In genomic region chr15:98987077-98987630, GRCm38 (mm10) we compare ENCODE assay signal across 8 mouse cellular contexts. TPM values are rescaled to one million over a fixed set of nuclear protein-coding genes. Genes with fewer than 3 reads are reported as not detected.
DNase-seq lines count a peak whose midpoint lies in the region; ATAC-seq and TF ChIP-seq lines count a peak whose summit lies in the region.

No protein-coding gene starts in this region.

- H3K4me3 ChIP-seq in cerebellum, adult 2 months (replicated peaks; ENCODE audit: insufficient read depth, low read depth, low read length), result no peak overlapping the region
- no peak overlapping the region for H3K4me3 ChIP-seq in heart, embryonic 14.5 days (ENCODE audit: control insufficient read depth in 1 of 2, insufficient read depth in 1 of 2, low read depth in 1 of 2, low read length in 2 of 2)

- WGBS in cerebellum, adult 2 months, result 39% methylated on average over 7 of the region's 7 CpGs
- 22% methylated on average over 7 of the region's 7 CpGs for WGBS in heart, embryonic 14.5 days

- no peaks in the 10 kb centered on the region for H3K36me3 ChIP-seq in heart, embryonic 14.5 days (ENCODE audit: control insufficient read depth, insufficient read depth, low read length)

- ATAC-seq in heart, embryonic 14.5 days (ENCODE audit: insufficient number of reproducible peaks, insufficient read depth, low FRiP score, low read depth), result no peak
- no peak for ATAC-seq in activated CD4-positive, CD25-positive, alpha-beta regulatory T cell, adult 4 months

- no peak for TF ChIP-seq CTCF in cerebellum, adult 2 months (IDR thresholded peaks at IDR 0.05; ENCODE audit: borderline replicate concordance, insufficient read depth, low read depth, low read length)

- H3K4me1 ChIP-seq in cerebellum, adult 2 months (ENCODE audit: control insufficient read depth, insufficient read depth, low read length), result peaks cover 14% of the 10 kb centered on the region
- H3K4me1 ChIP-seq in heart, embryonic 14.5 days (ENCODE audit: control insufficient read depth in 2 of 2, insufficient read depth in 2 of 2, low read length in 2 of 2), result peaks cover 26 to 58% of the 10 kb centered on the region in 2 experiments

- H3K9ac ChIP-seq in heart, embryonic 14.5 days (ENCODE audit: low read length), result peak overlapping the region; percentile 42

- H3K9me3 ChIP-seq in heart, embryonic 14.5 days (ENCODE audit: control insufficient read depth, low read length), result no peaks in the 10 kb centered on the region

- TF ChIP-seq POLR2A in cerebellum, adult 2 months (IDR thresholded peaks at IDR 0.05; ENCODE audit: borderline replicate concordance, insufficient read depth, low read length), result no peak

- no peak for DNase-seq in cerebellum, adult 2 months
- no peak for DNase-seq in cerebellum, adult 18-20 months
- peak; percentile 67 for DNase-seq in brain, adult 2 months (ENCODE audit: low read depth, low spot score)
- peak; percentile 60 for DNase-seq in lung, postnatal 36 days
- no peak for DNase-seq in urinary bladder, postnatal 36 days (ENCODE audit: low spot score in 2 of 2)
- DNase-seq in ovary, postnatal 36 days (ENCODE audit: low spot score), result no peak

- peak overlapping the region; percentile 43; the same call in 1 of the 2 replicates for H3K27ac ChIP-seq in cerebellum, adult 2 months (ENCODE audit: insufficient read depth, low read length)
- peak overlapping the region; percentile 95 to 96 for H3K27ac ChIP-seq in heart, embryonic 14.5 days (replicated peaks in 1 of 2; ENCODE audit: control insufficient read depth in 1 of 2, insufficient read depth in 1 of 2, low read depth in 2 of 2, low read length in 2 of 2)

- H3K27me3 ChIP-seq in cerebellum, adult 2 months (ENCODE audit: control insufficient read depth, insufficient read depth, low read length), result no peaks in the 10 kb centered on the region
- H3K27me3 ChIP-seq in heart, embryonic 14.5 days (ENCODE audit: control insufficient read depth, insufficient read depth, low read length), result no peaks in the 10 kb centered on the region

- H3K4me2 ChIP-seq in heart, embryonic 14.5 days (ENCODE audit: low read length), result 0 out of 2 replicates have a peak overlapping the region, but pooled peaks have one; percentile 6

RNA-seq across cellular contexts. Expression of gene Tuba1a, which starts 33.7 kb away (rescaled TPM):
- 1,294 and 1,344 TPM in 2 replicates for polyA plus RNA-seq in cerebellum, adult 2 months (2012; rRNA removed)
- 790 and 917 TPM in 2 replicates for polyA plus RNA-seq in heart, embryonic 14.5 days (2014; fragmentation: Nextera tagmentation; extraction: Ambion mirVana)
- polyA plus RNA-seq in activated CD4-positive, CD25-positive, alpha-beta regulatory T cell, adult 4 months (2017; shearing (Covaris generic)), result 100 to 1,000 TPM; 243 to 273 TPM

RNA-seq across cellular contexts. Expression of gene Gm49450, which starts 33.8 kb away (rescaled TPM):
- 0.75 and 2.6 TPM in 2 replicates for polyA plus RNA-seq in cerebellum, adult 2 months (2012; rRNA removed)
- not detected in 2 replicates for polyA plus RNA-seq in heart, embryonic 14.5 days (2014; fragmentation: Nextera tagmentation; extraction: Ambion mirVana)
- not detected for polyA plus RNA-seq in activated CD4-positive, CD25-positive, alpha-beta regulatory T cell, adult 4 months (2017; shearing (Covaris generic))

RNA-seq across cellular contexts. Expression of gene Tuba1c, which starts 42.5 kb away (rescaled TPM):
- 6.4 and 9.0 TPM in 2 replicates for polyA plus RNA-seq in cerebellum, adult 2 months (2012; rRNA removed)
- 143 and 146 TPM in 2 replicates for polyA plus RNA-seq in heart, embryonic 14.5 days (2014; fragmentation: Nextera tagmentation; extraction: Ambion mirVana)
- polyA plus RNA-seq in activated CD4-positive, CD25-positive, alpha-beta regulatory T cell, adult 4 months (2017; shearing (Covaris generic)), result 100 to 1,000 TPM in 1 of 2 experiments, 10 to 100 TPM in 1; 98.3 to 120 TPM

RNA-seq across cellular contexts. Expression of gene Tuba1b, which starts 52.8 kb away (rescaled TPM):
- 1,352 and 1,359 TPM in 2 replicates for polyA plus RNA-seq in cerebellum, adult 2 months (2012; rRNA removed)
- 1,494 and 1,560 TPM in 2 replicates for polyA plus RNA-seq in heart, embryonic 14.5 days (2014; fragmentation: Nextera tagmentation; extraction: Ambion mirVana)
- 100 to 1,000 TPM; 510 to 711 TPM for polyA plus RNA-seq in activated CD4-positive, CD25-positive, alpha-beta regulatory T cell, adult 4 months (2017; shearing (Covaris generic))

Comparison
In these comparisons a context has a peak if more than half of its experiments do, and no peak if none do; other contexts are left out.
1. DNase-seq: peak in brain, adult 2 months (single experiment) and lung, postnatal 36 days (single experiment); none in cerebellum, adult 2 months (0 of 2), cerebellum, adult 18-20 months (0 of 2), urinary bladder, postnatal 36 days (0 of 2) and ovary, postnatal 36 days (single experiment).